8 mouse cellular contexts compared by ENCODE assay signal in genomic region chr4:117019206-117020134, GRCm38 (mm10). TPM values are rescaled to one million over a fixed set of nuclear protein-coding genes. Genes with fewer than 3 reads are reported as not detected.
DNase-seq lines count a peak whose midpoint lies in the region; ATAC-seq lines count a peak whose summit lies in the region.

Eif2b3 (plus strand) TSS chr4:117019402.

- DNase-seq in ZHBTc4 (ENCODE audit: low read depth, low spot score) = peak; percentile 98
- peak; percentile 78 to 83 for DNase-seq in gastrocnemius, adult 8-10 months (ENCODE audit: low spot score in 2 of 2)
- DNase-seq in induced T-regulatory cell, adult 2 months (ENCODE audit: low read depth) = peak; percentile 94
- DNase-seq in left cerebral cortex, adult 9 months (ENCODE audit: low spot score in 2 of 2) = peak; percentile 65 to 92
- peak; percentile 92 for DNase-seq in right cerebral cortex, postnatal 14 days
- peak; percentile 78 to 89 for DNase-seq in urinary bladder, postnatal 36 days (ENCODE audit: low spot score in 2 of 2)

- peak; percentile 100 for ATAC-seq in common myeloid progenitor, adult 5-6 weeks (replicated peaks; ENCODE audit: low read depth, poor library complexity, severe bottlenecking)
- ATAC-seq in megakaryocyte progenitor cell, adult 5-6 weeks (replicated peaks; ENCODE audit: poor library complexity) = peak; percentile 100

RNA-seq across cellular contexts. Expression of gene Eif2b3, which starts in this region (rescaled TPM):
- 41.6 and 48.6 TPM in 2 replicates for total RNA-seq in common myeloid progenitor, adult 5-6 weeks (2017)
- 10 to 100 TPM; 18.3 to 24.1 (median 22.3) TPM for total RNA-seq in gastrocnemius, adult 8-10 months (2022)
- total RNA-seq in megakaryocyte progenitor cell, adult 5-6 weeks (2015) = 31.6 and 32.9 TPM in 2 replicates
- total RNA-seq in megakaryocyte progenitor cell, adult 5-6 weeks (2017) = 30.9 and 44.8 TPM in 2 replicates

Comparison
In these comparisons a context has a peak if more than half of its experiments do, and no peak if none do; other contexts are left out.
1. Peak in every context shown above with its lines: DNase-seq and ATAC-seq.